Mouse (Mus musculus) liver, adult 2 months (tissue): Measurements from ENCODE around the gene Dcp1a. TPM values are rescaled to one million over a fixed set of nuclear protein-coding genes. Genes with fewer than 3 reads are reported as not detected.

Experiments
- DNase-seq: peaks from one replicate; pipeline ENCODE4 v3.0.0-alpha.2; 2011; ENCODE audit warnings: low read depth, low spot score; ENCODE audit errors: extremely low read depth
- H3K27ac ChIP-seq: fragments of 200-500 bp; replicated peaks from 2 replicates; pipeline ENCODE4 v1.5.1; 2012; ENCODE audit warnings: low read depth, mild to moderate bottlenecking, control low read depth, inconsistent platforms, low read length; ENCODE audit not compliant: insufficient read depth
- H3K27me3 ChIP-seq: fragments of 200-500 bp; 2 replicates; pipeline ENCODE4 v1.6.1; 2012; ENCODE audit warnings: mild to moderate bottlenecking, moderate library complexity, low read length, inconsistent platforms; ENCODE audit not compliant: control insufficient read depth, insufficient read depth
- H3K36me3 ChIP-seq: fragments of 200-500 bp; 2 replicates; pipeline ENCODE4 v1.6.1; 2012; ENCODE audit warnings: low read length, inconsistent platforms; ENCODE audit not compliant: control insufficient read depth, insufficient read depth
- H3K4me1 ChIP-seq: fragments of 200-500 bp; 2 replicates; pipeline ENCODE4 v1.6.1; 2011; ENCODE audit warnings: low read length; ENCODE audit not compliant: control insufficient read depth, insufficient read depth
- H3K4me3 ChIP-seq: fragments of 200-500 bp; 2 replicates; pipeline ENCODE4 v1.5.1; 2011; ENCODE audit warnings: low read depth, mild to moderate bottlenecking, control low read depth, low read length, moderate library complexity; ENCODE audit not compliant: insufficient read depth
- H3K79me2 ChIP-seq: fragments of 200-500 bp; 2 replicates; pipeline ENCODE4 v1.6.1; 2012; ENCODE audit warnings: inconsistent platforms, mild to moderate bottlenecking, low read length, moderate library complexity; ENCODE audit not compliant: control insufficient read depth, insufficient read depth
- H3K9ac ChIP-seq: fragments of 200-500 bp; 2 replicates; pipeline ENCODE4 v1.6.1; 2012; ENCODE audit warnings: low read depth, mild to moderate bottlenecking, control low read depth, inconsistent platforms, low read length
- CTCF ChIP-seq: fragments of 200-500 bp; IDR thresholded peaks from 2 replicates; pipeline ENCODE4 v1.5.1; 2011; ENCODE audit warnings: low read depth, low read length, control low read depth
- POLR2A ChIP-seq: fragments of 200-500 bp; IDR thresholded peaks from 2 replicates; pipeline ENCODE4 v1.6.1; 2011; ENCODE audit warnings: low read length, control low read depth; ENCODE audit not compliant: insufficient read depth; ENCODE audit errors: extremely low read depth
- WGBS: fragments of 180-500 bp; shearing (Covaris S2); methylation state at CpG from one replicate; pipeline ENCODE4 v1.1.7; 2018; 5-methylcytosine and 5-hydroxymethylcytosine counted together
- polyA plus RNA-seq: library from polyadenylated mRNA; depleted of rRNA; stranded (reverse); fragments of >200 nt; gene quantifications from 2 replicates; pipeline ENCODE4 v1.2.3, GENCODE M21; 2012; rRNA removed
- total RNA-seq: library from RNA; depleted of rRNA; stranded (reverse); fragments of >200 nt; gene quantifications from 2 replicates; pipeline ENCODE4 v1.2.3, GENCODE M21; 2014; rRNA removed

Gene Dcp1a
- total RNA-seq (6.8 and 8.5 TPM in 2 replicates), polyA plus RNA-seq (7.4 and 8.9 TPM in 2 replicates)

- Histone ChIP-seq H3K27ac (peak within 1 kb of the TSS; percentile 80), H3K4me3 (peak within 1 kb of the TSS; percentile 90), H3K4me1 (peaks cover 4% of the 10 kb centered on the region), H3K36me3 (peaks cover 6% of the 10 kb centered on the region; the same call in 1 of the 2 replicates), H3K27me3 (no peaks in the 10 kb centered on the region), H3K9ac (peak within 1 kb of the TSS; percentile 90), H3K79me2 (peaks cover 3% of the 10 kb centered on the region; the same call in 1 of the 2 replicates)
- DNase-seq = peak; percentile 91
- TF ChIP-seq CTCF (0 out of 2 replicates have a peak, but pooled peaks have one; percentile 9), POLR2A (peak; percentile 76)
- WGBS = under 1% methylated on average over 39 of the region's 39 CpGs
Measured at GRCm38 (mm10) chr14:30479361-30479948, at the start of gene Dcp1a. TSS of gene Dcp1a (plus strand) at chr14:30479535.

- no peaks in the 10 kb centered on the region for H3K36me3 ChIP-seq
- no peak for DNase-seq
- H3K27me3 ChIP-seq = no peaks in the 10 kb centered on the region
- H3K4me1 ChIP-seq = no peaks in the 10 kb centered on the region
- no peak overlapping the region for H3K9ac ChIP-seq
- TF ChIP-seq POLR2A (no peak), CTCF (no peak)
- 53% methylated on average over 9 of the region's 9 CpGs for WGBS
- no peak overlapping the region for H3K4me3 ChIP-seq
- no peak overlapping the region for H3K27ac ChIP-seq
- H3K79me2 ChIP-seq = no peaks in the 10 kb centered on the region
Measured at GRCm38 (mm10) chr14:30429606-30430005, 49.7 kb upstream of the Dcp1a start.

GRCm38 (mm10) chr14:30430026-30430425 is 49.3 kb upstream of the Dcp1a start:
- Histone ChIP-seq H3K27me3 (no peaks in the 10 kb centered on the region), H3K27ac (no peak overlapping the region), H3K9ac (no peak overlapping the region), H3K4me3 (no peak overlapping the region), H3K79me2 (no peaks in the 10 kb centered on the region), H3K36me3 (no peaks in the 10 kb centered on the region), H3K4me1 (no peaks in the 10 kb centered on the region)
- DNase-seq = no peak
- WGBS = 88% methylated on average over 9 of the region's 9 CpGs
- TF ChIP-seq CTCF (no peak), POLR2A (no peak)

- Histone ChIP-seq H3K27me3 (no peaks in the 10 kb centered on the region), H3K4me1 (no peaks in the 10 kb centered on the region), H3K9ac (no peak overlapping the region), H3K4me3 (no peak overlapping the region), H3K27ac (no peak overlapping the region), H3K36me3 (no peaks in the 10 kb centered on the region), H3K79me2 (no peaks in the 10 kb centered on the region)
- DNase-seq = no peak
- TF ChIP-seq POLR2A (no peak), CTCF (no peak)
- WGBS = 79% methylated on average over 5 of the region's 5 CpGs
Measured at GRCm38 (mm10) chr14:30430446-30430845, 48.9 kb upstream of the Dcp1a start.

GRCm38 (mm10) chr14:30435316-30435715 is 44.0 kb upstream of the Dcp1a start:
- Histone ChIP-seq H3K4me3 (no peak overlapping the region), H3K36me3 (no peaks in the 10 kb centered on the region), H3K27ac (no peak overlapping the region), H3K79me2 (no peaks in the 10 kb centered on the region), H3K9ac (no peak overlapping the region), H3K27me3 (no peaks in the 10 kb centered on the region), H3K4me1 (peaks cover 3% of the 10 kb centered on the region)
- no peak for DNase-seq
- TF ChIP-seq POLR2A (no peak), CTCF (no peak)
- WGBS = 85% methylated on average over 5 of the region's 5 CpGs

- TF ChIP-seq CTCF (no peak), POLR2A (no peak)
- Histone ChIP-seq H3K27ac (peak overlapping the region; percentile 40), H3K36me3 (no peaks in the 10 kb centered on the region), H3K27me3 (no peaks in the 10 kb centered on the region), H3K79me2 (no peaks in the 10 kb centered on the region), H3K4me3 (no peak overlapping the region), H3K9ac (no peak overlapping the region), H3K4me1 (peaks cover 5% of the 10 kb centered on the region)
- peak; percentile 93 for DNase-seq
- 18% methylated on average over 3 of the region's 3 CpGs for WGBS
Measured at GRCm38 (mm10) chr14:30439915-30440314, 39.4 kb upstream of the Dcp1a start.
